Mouse (Mus musculus) embryonic facial prominence, embryonic 14.5 days (tissue): Measurements from ENCODE around the gene Trim31. TPM values are rescaled to one million over a fixed set of nuclear protein-coding genes. Genes with fewer than 3 reads are reported as not detected.

Experiments
- ATAC-seq: fragments of 200-750 bp; cut with Nextera tagmentation; 2 replicates; pipeline ENCODE4 v1.8.0; 2017; ENCODE audit warnings: low read depth, moderate number of reproducible peaks, moderate TSS enrichment
- DNase-seq: peaks from one replicate; pipeline ENCODE4 v3.0.0-alpha.2; 2015; ENCODE audit warnings: low spot score
- H3K27ac ChIP-seq: fragments of 300-500 bp; sonication (generic); replicated peaks from 2 replicates; pipeline ENCODE4 v1.5.1; 2014; ENCODE audit warnings: low read depth, mild to moderate bottlenecking, low read length, moderate library complexity
- H3K27me3 ChIP-seq: fragments of 300-500 bp; sonication (generic); replicated peaks from 2 replicates; pipeline ENCODE4 v1.6.1; 2014; ENCODE audit warnings: low read length; ENCODE audit not compliant: control insufficient read depth, insufficient read depth
- H3K36me3 ChIP-seq: fragments of 300-500 bp; sonication (generic); 2 replicates; pipeline ENCODE4 v1.6.1; 2014; ENCODE audit warnings: low read length, mixed read lengths; ENCODE audit not compliant: control insufficient read depth, insufficient read depth
- H3K4me1 ChIP-seq: fragments of 300-500 bp; sonication (generic); 2 replicates; pipeline ENCODE4 v1.6.1; 2014; ENCODE audit warnings: antibody characterized with exemption, low read length; ENCODE audit not compliant: control insufficient read depth, insufficient read depth
- H3K4me2 ChIP-seq: fragments of 300-500 bp; sonication (generic); 2 replicates; pipeline ENCODE4 v1.6.1; 2014; ENCODE audit warnings: low read depth, mild to moderate bottlenecking, low read length, moderate library complexity, mixed read lengths
- H3K4me3 ChIP-seq: fragments of 300-500 bp; sonication (generic); 2 replicates; pipeline ENCODE4 v1.5.1; 2014; ENCODE audit warnings: low read depth, mild to moderate bottlenecking, low read length
- H3K9ac ChIP-seq: fragments of 300-500 bp; sonication (generic); 2 replicates; pipeline ENCODE4 v1.6.1; 2014; ENCODE audit warnings: low read depth, mild to moderate bottlenecking, low read length, moderate library complexity, mixed read lengths
- H3K9me3 ChIP-seq: fragments of 300-500 bp; sonication (generic); 2 replicates; pipeline ENCODE4 v1.6.1; 2016; ENCODE audit warnings: low read length; ENCODE audit not compliant: control insufficient read depth
- WGBS: fragments of 180-500 bp; shearing (Covaris S2); extraction: QIAGEN DNeasy Blood & Tissue Kit; methylation state at CpG from one replicate; pipeline ENCODE4 v1.1.7; 2014; 5-methylcytosine and 5-hydroxymethylcytosine counted together
- polyA plus RNA-seq: library from polyadenylated mRNA; unstranded; fragments of >200 nt; fragmentation: Nextera tagmentation; extraction: Ambion mirVana; gene quantifications from 2 replicates; pipeline ENCODE4 v1.2.1, GENCODE M21; 2014

Gene Trim31
- not detected in 2 replicates for polyA plus RNA-seq

DNA sequence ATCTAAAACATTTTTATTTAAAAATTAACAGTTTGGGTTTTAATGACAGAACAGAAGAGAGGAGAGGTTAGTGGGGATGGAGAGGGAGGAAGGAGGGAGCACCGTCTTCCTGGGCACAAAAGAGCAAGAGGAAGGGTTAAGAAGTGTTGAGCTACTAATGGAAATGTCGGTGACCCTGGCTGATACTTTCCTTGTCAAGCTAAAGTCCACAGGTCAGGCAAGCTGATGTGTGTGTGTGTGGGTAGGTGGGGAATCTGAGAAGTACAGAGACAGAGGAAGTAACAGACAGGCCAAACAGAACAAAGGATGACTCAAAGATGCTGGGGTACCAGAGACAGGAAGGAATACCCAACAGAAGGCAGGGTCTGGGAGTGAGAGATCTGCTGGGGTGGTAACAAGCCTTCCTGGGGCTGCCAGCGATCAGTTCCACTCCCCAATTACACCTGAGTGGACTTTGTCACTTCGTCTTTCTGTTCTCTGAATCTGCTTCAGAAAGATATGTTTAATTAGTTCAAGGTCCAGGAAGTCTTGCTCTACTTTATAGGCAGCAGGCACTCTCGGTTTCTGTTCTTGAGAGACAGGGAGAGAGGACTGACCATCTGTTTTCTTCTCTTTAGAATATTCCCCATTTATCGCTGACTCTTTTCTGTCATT lies at the start of gene Trim31:
Trim31 (plus strand) TSS at position 567 of the 654 bp plus-strand sequence.
- H3K4me1 ChIP-seq: no peaks in the 10 kb centered on the region
- 63% methylated on average over 6 of the region's 6 CpGs for WGBS

GRCm38 (mm10) chr17:36848911-36849310 lies 49.0 kb upstream of the Trim31 start:
- H3K27ac ChIP-seq: no peak overlapping the region
- ATAC-seq (no peak; the same call in 1 of the 2 replicates), DNase-seq (no peak)
- no peaks in the 10 kb centered on the region for H3K27me3 ChIP-seq
- H3K4me1 ChIP-seq: no peaks in the 10 kb centered on the region
- H3K4me2 ChIP-seq: no peak overlapping the region
- peaks cover 32% of the 10 kb centered on the region for H3K36me3 ChIP-seq
- 76% methylated on average over 5 of the region's 5 CpGs for WGBS
- no peaks in the 10 kb centered on the region for H3K9me3 ChIP-seq
- H3K4me3 ChIP-seq: no peak overlapping the region
- no peak overlapping the region for H3K9ac ChIP-seq

More for the DNA sequence above, at the start of gene Trim31:
- Histone ChIP-seq H3K27me3 (no peaks in the 10 kb centered on the region), H3K4me2 (no peak within 1 kb of the TSS), H3K36me3 (no peaks in the 10 kb centered on the region), H3K9ac (no peak within 1 kb of the TSS), H3K27ac (no peak within 1 kb of the TSS), H3K9me3 (no peaks in the 10 kb centered on the region), H3K4me3 (no peak within 1 kb of the TSS)
- DNase-seq (no peak), ATAC-seq (no peak)

DNA sequence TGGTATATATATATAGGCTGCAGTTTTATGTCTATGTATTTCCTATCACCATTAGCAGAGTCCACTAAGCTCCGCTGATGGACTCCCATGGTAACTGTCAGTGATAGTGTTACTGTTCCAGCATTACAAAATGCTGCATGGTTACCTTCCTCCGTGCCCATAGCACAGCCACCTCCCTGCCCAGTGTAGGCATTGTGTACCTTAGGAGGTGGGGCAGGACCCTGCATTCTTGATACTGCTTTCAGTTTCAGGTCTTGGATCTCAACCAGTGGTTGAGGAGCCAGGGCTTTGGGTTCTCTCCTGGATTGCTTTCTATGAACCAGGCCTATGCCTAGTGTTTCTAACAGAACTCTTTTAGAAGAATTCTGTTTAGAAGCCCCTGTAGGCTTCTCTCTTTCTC lies 47.9 kb upstream of the Trim31 start:
- ATAC-seq (no peak), DNase-seq (no peak)
- H3K4me2 ChIP-seq: no peak overlapping the region
- H3K27ac ChIP-seq: no peak overlapping the region
- H3K4me3 ChIP-seq: no peak overlapping the region
- WGBS: 90% methylated on average over 2 of the region's 2 CpGs
- H3K27me3 ChIP-seq: no peaks in the 10 kb centered on the region
- H3K36me3 ChIP-seq: peaks cover 42% of the 10 kb centered on the region
- no peaks in the 10 kb centered on the region for H3K9me3 ChIP-seq
- no peak overlapping the region for H3K9ac ChIP-seq
- no peaks in the 10 kb centered on the region for H3K4me1 ChIP-seq

DNA sequence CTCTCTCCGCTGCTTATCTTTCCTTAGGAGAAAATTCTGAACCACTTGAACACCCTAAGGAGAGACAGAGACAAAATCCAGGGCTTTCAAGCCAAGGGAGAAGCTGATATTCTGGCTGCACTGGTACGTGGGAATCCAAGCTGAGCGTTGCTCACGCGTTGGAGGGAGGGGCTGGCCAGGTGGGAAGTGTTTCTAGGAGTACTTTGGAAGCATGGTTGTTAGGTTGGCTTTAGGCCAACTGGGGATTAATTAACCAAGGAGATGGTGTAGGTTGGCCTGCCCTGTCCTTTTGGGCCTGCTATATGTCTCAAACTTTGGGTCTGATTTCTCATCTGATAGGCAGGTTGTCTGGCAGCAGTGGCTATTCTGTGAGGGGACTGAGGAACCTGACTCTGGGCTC lies 46.7 kb upstream of the Trim31 start:
- H3K27ac ChIP-seq: no peak overlapping the region
- H3K4me1 ChIP-seq: no peaks in the 10 kb centered on the region
- H3K4me3 ChIP-seq: no peak overlapping the region
- H3K27me3 ChIP-seq: no peaks in the 10 kb centered on the region
- DNase-seq: peak; percentile 33
- WGBS: 78% methylated on average over 5 of the region's 5 CpGs
- no peaks in the 10 kb centered on the region for H3K9me3 ChIP-seq
- H3K36me3 ChIP-seq: peaks cover 55% of the 10 kb centered on the region
- H3K9ac ChIP-seq: no peak overlapping the region
- no peak overlapping the region for H3K4me2 ChIP-seq
- ATAC-seq: no peak

GRCm38 (mm10) chr17:36851627-36852026 lies 46.3 kb upstream of the Trim31 start:
- Histone ChIP-seq H3K4me1 (no peaks in the 10 kb centered on the region), H3K9me3 (no peaks in the 10 kb centered on the region), H3K27me3 (no peaks in the 10 kb centered on the region), H3K36me3 (peaks cover 58% of the 10 kb centered on the region), H3K4me3 (no peak overlapping the region), H3K4me2 (no peak overlapping the region), H3K27ac (no peak overlapping the region), H3K9ac (no peak overlapping the region)
- ATAC-seq (no peak), DNase-seq (no peak)
- WGBS: 83% methylated on average over 5 of the region's 5 CpGs

DNA sequence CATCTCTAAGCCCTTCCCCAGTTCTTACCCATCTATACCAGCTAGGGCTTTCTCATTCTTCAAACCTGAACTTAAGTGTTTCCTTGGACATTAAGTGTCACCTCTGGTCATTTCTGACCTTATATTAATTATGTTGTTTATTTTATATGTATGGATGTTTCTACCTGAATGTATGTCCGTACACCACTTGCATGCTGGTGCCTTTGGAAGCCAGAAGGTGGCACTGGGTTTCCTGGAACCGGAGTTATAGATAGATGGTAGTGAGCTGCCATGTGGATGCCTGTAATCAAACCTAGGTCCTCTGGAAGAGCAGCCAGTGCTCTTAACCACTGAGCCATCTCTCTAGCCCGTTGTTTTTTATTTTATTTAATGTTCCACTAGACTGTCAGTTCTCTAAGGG lies 42.4 kb upstream of the Trim31 start:
- H3K9me3 ChIP-seq: no peaks in the 10 kb centered on the region
- H3K4me1 ChIP-seq: no peaks in the 10 kb centered on the region
- DNase-seq (no peak), ATAC-seq (no peak)
- H3K27ac ChIP-seq: no peak overlapping the region
- no peak overlapping the region for H3K4me3 ChIP-seq
- H3K27me3 ChIP-seq: no peaks in the 10 kb centered on the region
- WGBS: 92% methylated on average over 3 of the region's 3 CpGs
- H3K9ac ChIP-seq: no peak overlapping the region
- H3K4me2 ChIP-seq: no peak overlapping the region
- H3K36me3 ChIP-seq: peaks cover 88% of the 10 kb centered on the region

DNA sequence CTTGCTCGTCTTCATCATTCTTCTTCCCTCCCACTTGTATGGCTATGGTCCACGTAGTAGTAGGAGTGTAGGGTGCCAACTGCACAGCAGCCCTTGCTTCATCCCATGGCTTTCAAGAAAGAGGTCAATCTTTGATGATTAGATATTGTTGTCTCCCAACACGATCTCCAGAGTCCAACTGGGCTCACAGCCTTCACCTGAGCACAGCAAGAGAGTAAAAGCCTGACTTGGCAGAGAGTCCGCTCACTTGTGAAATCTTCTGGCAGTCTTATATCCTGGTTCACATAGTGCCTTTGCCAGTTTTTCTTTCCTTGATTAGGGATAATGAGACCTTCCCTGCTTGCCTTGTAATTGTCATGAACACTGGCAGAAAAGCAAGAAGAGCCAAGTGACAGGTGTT lies 41.7 kb upstream of the Trim31 start:
- ATAC-seq (no peak), DNase-seq (no peak)
- peaks cover 81% of the 10 kb centered on the region for H3K36me3 ChIP-seq
- no peaks in the 10 kb centered on the region for H3K9me3 ChIP-seq
- H3K4me1 ChIP-seq: no peaks in the 10 kb centered on the region
- 97% methylated on average over 4 of the region's 4 CpGs for WGBS
- no peak overlapping the region for H3K4me2 ChIP-seq
- no peak overlapping the region for H3K27ac ChIP-seq
- no peak overlapping the region for H3K4me3 ChIP-seq
- no peaks in the 10 kb centered on the region for H3K27me3 ChIP-seq
- no peak overlapping the region for H3K9ac ChIP-seq

DNA sequence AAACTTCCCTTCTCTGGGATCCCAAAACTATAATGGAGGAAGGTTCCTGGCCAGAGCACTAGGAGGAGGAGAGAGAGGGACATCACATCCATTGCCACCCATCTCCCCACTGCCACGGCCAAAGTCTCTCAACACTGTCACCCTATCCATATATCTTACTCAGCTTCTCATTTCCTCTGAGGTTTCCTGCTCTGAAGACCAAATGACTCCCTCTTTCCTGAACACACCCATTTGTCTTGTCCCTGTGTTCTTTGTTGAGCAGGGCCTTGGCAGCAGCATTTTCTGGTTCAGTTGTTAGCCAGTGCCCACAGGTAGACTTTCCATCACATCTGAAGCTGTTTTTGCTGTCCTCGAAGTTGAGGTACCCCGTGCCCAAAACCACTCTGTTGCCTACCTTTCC lies 39.7 kb upstream of the Trim31 start:
- WGBS: 88% methylated on average over 3 of the region's 3 CpGs
- H3K36me3 ChIP-seq: peaks cover 63% of the 10 kb centered on the region
- no peak overlapping the region for H3K27ac ChIP-seq
- ATAC-seq: no peak
- H3K9me3 ChIP-seq: no peaks in the 10 kb centered on the region
- no peaks in the 10 kb centered on the region for H3K27me3 ChIP-seq
- no peaks in the 10 kb centered on the region for H3K4me1 ChIP-seq
- H3K4me2 ChIP-seq: no peak overlapping the region
- H3K9ac ChIP-seq: no peak overlapping the region
- no peak overlapping the region for H3K4me3 ChIP-seq
- DNase-seq: no peak

DNA sequence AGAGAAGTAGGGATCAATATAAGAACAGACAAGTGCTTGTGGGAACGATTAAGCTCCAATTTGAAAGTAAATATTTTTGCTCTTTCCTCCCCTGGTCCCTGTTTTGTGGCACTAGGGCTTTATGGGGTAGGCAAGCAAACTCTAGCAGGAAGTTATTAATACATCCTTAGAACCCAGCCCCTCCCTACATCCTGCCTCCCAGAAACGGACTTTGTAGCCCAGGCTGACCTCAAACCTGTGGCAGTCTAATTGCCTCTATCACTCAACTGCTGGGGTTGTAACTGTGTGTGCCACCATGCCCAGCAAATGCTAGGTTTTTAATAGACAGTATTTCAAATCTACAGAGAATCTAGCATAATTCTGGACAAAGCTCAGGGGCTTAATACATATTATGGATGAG lies 36.2 kb upstream of the Trim31 start:
- H3K27me3 ChIP-seq: peaks cover 8% of the 10 kb centered on the region
- no peak overlapping the region for H3K9ac ChIP-seq
- H3K36me3 ChIP-seq: peaks cover 29% of the 10 kb centered on the region
- 50% methylated on average over 2 of the region's 2 CpGs for WGBS
- DNase-seq: no peak
- no peak overlapping the region for H3K4me3 ChIP-seq
- no peak overlapping the region for H3K27ac ChIP-seq
- ATAC-seq: no peak
- H3K9me3 ChIP-seq: no peaks in the 10 kb centered on the region
- H3K4me2 ChIP-seq: no peak overlapping the region
- H3K4me1 ChIP-seq: no peaks in the 10 kb centered on the region
